Mouse (Mus musculus): ENCODE measurements around the gene Slc25a17.
A peak's percentile ranks its signal among the peaks of the same experiment; 100 is the strongest.

The Slc25a17 gene

GRCm38 (mm10) chr15:81355146-81355761 is 5.4 kb downstream of the Slc25a17 start:
- peak; percentile 44 for DNase-seq (ENCODE audit: low spot score)

- peak; percentile 43 for DNase-seq (ENCODE audit: low spot score)
These were observed 8.0 kb downstream of the Slc25a17 start for GRCm38 (mm10) chr15:81352638-81353037.

GRCm38 (mm10) chr15:81350401-81350800 is 10.2 kb downstream of the Slc25a17 start:
- no peak for DNase-seq (ENCODE audit: low spot score)

- no peak for DNase-seq (ENCODE audit: low spot score)
These were observed 12.2 kb downstream of the Slc25a17 start for GRCm38 (mm10) chr15:81348366-81348765.

- no peak for DNase-seq (ENCODE audit: low spot score)
These were observed 13.1 kb downstream of the Slc25a17 start for GRCm38 (mm10) chr15:81347466-81347865.

- no peak for DNase-seq (ENCODE audit: low spot score)
These were observed 19.2 kb downstream of the Slc25a17 start for GRCm38 (mm10) chr15:81341426-81341825.

- DNase-seq (ENCODE audit: low spot score) = no peak
These were observed 21.5 kb downstream of the Slc25a17 start for GRCm38 (mm10) chr15:81339158-81339557.

- DNase-seq (ENCODE audit: low spot score) = no peak
These were observed 24.1 kb downstream of the Slc25a17 start for GRCm38 (mm10) chr15:81336466-81336865.

GRCm38 (mm10) chr15:81332517-81332916 is 28.1 kb downstream of the Slc25a17 start:
- DNase-seq (ENCODE audit: low spot score) = no peak

- DNase-seq (ENCODE audit: low spot score) = no peak
These were observed 29.7 kb downstream of the Slc25a17 start for GRCm38 (mm10) chr15:81330816-81331433.

GRCm38 (mm10) chr15:81329721-81330369 is 30.8 kb downstream of the Slc25a17 start:
- DNase-seq (ENCODE audit: low spot score) = no peak

- no peak for DNase-seq (ENCODE audit: low spot score)
These were observed 33.1 kb downstream of the Slc25a17 start for GRCm38 (mm10) chr15:81327501-81327900.

GRCm38 (mm10) chr15:81324979-81325378 is 35.6 kb downstream of the Slc25a17 start:
- DNase-seq (ENCODE audit: low spot score) = no peak

GRCm38 (mm10) chr15:81320137-81320536 is 40.5 kb downstream of the Slc25a17 start:
- DNase-seq (ENCODE audit: low spot score) = no peak

GRCm38 (mm10) chr15:81319462-81319861 is 41.1 kb downstream of the Slc25a17 start:
- no peak for DNase-seq (ENCODE audit: low spot score)

GRCm38 (mm10) chr15:81313928-81314327 is 46.7 kb downstream of the Slc25a17 start:
- DNase-seq (ENCODE audit: low spot score) = no peak

GRCm38 (mm10) chr15:81311026-81311425 is 49.6 kb downstream of the Slc25a17 start:
- DNase-seq (ENCODE audit: low spot score) = peak; percentile 62

- DNase-seq (ENCODE audit: low spot score) = no peak
These were observed 50.3 kb downstream of the Slc25a17 start for GRCm38 (mm10) chr15:81310353-81310752.

- DNase-seq (ENCODE audit: low spot score) = no peak
These were observed 52.6 kb downstream of the Slc25a17 start for GRCm38 (mm10) chr15:81308038-81308437.

GRCm38 (mm10) chr15:81306501-81306900 is 54.1 kb downstream of the Slc25a17 start:
- DNase-seq (ENCODE audit: low spot score) = no peak

- DNase-seq (ENCODE audit: low spot score) = peak; percentile 35
These were observed 55.6 kb downstream of the Slc25a17 start for GRCm38 (mm10) chr15:81305035-81305434.

- DNase-seq (ENCODE audit: low spot score) = no peak
These were observed 56.6 kb downstream of the Slc25a17 start for GRCm38 (mm10) chr15:81304006-81304405.

- peak; percentile 78 for DNase-seq (ENCODE audit: low spot score)
These were observed 58.3 kb downstream of the Slc25a17 start for GRCm38 (mm10) chr15:81302151-81302808.

All from MN1 (cell line).